Mouse (Mus musculus): ENCODE measurements around the gene Tcf25.
"Not testable (repeated sequence)": the region's sequence is repeated elsewhere in the genome, so short reads cannot be mapped to it uniquely, and the experiment has no call there.

The Tcf25 gene

DNA sequence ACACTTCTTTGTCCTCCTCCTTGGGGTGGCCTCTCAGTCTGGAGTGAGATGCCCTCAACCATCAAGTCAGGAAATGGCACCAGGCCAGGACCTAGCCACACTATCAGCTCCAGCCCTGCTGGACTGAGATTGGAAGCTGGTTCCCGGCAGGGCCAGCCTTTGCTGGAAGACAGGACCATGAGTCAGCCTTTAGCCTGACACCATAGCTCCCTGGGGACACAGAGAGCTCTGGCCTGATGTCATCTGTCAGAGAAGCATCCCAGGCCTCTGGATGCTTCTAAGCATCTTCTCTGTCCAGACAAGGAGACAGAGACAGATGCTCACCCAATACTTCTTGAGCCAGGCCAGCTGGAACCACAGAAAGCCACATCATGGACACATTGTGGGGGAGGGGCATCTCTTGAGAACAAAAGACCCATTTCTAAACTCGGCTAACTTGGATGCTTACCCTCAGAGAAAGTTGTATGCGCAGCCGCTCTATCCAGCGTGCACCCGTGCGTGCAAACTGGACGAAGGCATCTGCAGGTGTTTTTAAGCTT lies 36.6 kb downstream of the Tcf25 start:
- DNase-seq (ENCODE audit: low read depth, low spot score), result no peak

DNA sequence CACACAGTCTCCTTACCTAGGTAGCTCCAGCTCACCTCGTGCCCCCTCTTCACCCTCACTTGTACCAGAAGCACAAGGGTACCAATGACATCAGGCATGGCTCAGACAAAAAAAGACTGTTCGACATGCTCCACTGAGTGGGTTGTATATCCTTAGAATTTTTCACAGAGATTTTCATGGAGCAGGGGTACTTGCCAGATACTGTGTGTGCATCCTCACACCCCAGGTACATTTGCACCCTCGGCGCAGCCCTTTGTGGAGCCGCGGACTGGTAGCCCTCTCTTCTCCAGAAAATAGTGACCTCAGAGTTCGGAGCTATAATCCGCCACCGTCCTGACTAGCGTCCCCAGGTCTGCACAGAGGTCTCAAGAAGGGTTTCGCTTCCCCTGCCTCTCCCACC lies 37.2 kb downstream of the Tcf25 start:
- no peak for DNase-seq (ENCODE audit: low read depth, low spot score)

GRCm38 (mm10) chr8:123411246-123411645 lies 37.7 kb downstream of the Tcf25 start, which contains the start of gene Tubb3:
Gene Tubb3, plus strand, starts transcription at chr8:123411424.
- peak; percentile 78 for DNase-seq (ENCODE audit: low read depth, low spot score)

- DNase-seq (ENCODE audit: low read depth, low spot score), result no peak
Measured at GRCm38 (mm10) chr8:123411781-123412327, 38.3 kb downstream of the Tcf25 start.

- DNase-seq (ENCODE audit: low read depth, low spot score), result no peak
Measured at GRCm38 (mm10) chr8:123412560-123413170, 39.1 kb downstream of the Tcf25 start.

DNA sequence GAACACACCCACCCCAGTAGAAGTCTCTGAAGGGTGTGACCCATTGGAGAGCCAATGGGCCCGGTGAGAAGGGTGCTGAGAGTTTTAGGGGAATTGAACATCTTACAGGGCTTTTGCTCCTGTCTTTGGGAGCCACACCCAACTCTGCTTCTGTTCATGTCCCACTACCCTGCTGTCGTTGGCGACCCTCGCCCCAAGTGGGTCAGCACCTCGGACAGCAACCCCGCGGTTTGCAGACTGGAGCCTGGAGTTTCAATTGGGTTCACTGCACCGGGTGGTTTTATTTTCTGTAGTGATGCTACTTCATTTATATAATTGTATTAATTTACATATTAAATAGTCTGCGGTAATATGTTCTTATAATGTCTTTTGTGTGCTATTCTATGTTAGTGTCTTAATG lies 40.7 kb downstream of the Tcf25 start:
- DNase-seq (ENCODE audit: low read depth, low spot score), result no peak

GRCm38 (mm10) chr8:123414997-123415696 lies 41.6 kb downstream of the Tcf25 start:
- not testable (repeated sequence) for DNase-seq (ENCODE audit: low read depth, low spot score)

- DNase-seq (ENCODE audit: low read depth, low spot score), result no peak
Measured at GRCm38 (mm10) chr8:123415967-123416943, 42.7 kb downstream of the Tcf25 start.

DNA sequence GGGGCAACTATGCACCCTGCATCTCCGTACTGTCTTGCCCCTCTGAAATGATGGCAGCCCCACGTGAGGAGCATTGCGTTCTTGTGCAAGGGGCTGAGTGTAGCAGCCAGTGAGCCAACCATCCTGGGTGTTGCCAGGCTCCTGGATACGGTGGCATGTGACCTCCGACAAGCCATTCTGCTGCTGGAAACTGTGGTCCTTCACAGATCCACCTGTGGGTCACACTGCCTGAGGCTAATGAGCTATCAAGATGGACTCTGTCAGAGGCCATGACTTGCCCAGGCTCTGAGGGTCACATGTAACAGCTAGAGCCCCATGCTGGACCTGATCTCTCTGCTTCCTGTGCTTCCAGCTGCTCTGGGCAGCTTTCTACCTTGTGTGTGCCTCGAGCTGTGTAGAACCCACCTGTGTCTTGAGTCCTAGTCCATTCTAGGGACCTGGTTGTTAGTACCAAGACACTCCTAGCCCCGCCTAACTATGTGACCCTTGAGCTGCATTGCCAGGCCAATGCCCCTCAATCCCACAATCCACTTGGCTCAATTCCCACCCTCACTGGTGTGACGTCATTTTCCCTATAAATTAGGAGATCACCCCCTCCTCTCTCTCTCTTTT lies 43.5 kb downstream of the Tcf25 start:
- DNase-seq (ENCODE audit: low read depth, low spot score), result no peak

GRCm38 (mm10) chr8:123419711-123420110 lies 46.2 kb downstream of the Tcf25 start:
- DNase-seq (ENCODE audit: low read depth, low spot score), result no peak

GRCm38 (mm10) chr8:123420525-123421281 lies 47.1 kb downstream of the Tcf25 start:
- no peak for DNase-seq (ENCODE audit: low read depth, low spot score)

GRCm38 (mm10) chr8:123421325-123421724 lies 47.8 kb downstream of the Tcf25 start:
- no peak for DNase-seq (ENCODE audit: low read depth, low spot score)

DNA sequence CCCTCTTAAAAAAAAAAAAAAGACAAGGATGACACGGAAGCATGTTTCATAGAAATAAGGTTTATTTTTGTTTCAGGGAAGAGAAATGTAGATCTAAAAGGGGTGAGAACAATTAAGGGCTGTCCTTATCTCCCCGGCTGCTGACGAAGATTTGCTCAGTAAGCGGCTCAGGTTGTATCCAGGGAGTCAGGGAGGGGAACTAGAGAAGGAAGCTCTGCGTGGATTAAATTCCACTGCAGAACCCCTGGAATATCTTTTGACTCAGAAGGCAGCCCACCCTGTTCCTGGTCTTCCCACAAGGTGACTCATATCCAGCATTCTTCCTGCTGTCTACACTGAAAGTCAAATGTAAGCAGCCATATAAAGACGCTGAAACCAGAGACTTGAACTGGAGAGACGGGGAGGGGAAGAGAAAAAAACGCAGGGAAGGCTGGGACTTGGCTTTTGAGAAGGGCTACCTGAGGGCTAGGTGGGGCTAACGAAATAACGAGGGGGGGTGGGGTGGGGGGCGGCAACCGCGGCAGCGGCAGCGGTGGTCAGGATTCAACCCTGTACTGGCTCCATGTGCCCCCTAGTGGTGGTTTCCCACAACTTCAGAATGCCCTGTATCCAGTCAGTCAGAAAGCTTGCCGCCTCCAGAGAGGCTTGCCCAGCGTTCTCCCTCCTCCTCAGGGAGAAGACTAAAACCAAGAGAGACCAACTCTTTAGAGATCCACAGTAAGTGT lies 48.7 kb downstream of the Tcf25 start:
- DNase-seq (ENCODE audit: low read depth, low spot score), result peak; percentile 59

- DNase-seq (ENCODE audit: low read depth, low spot score), result no peak
Measured at GRCm38 (mm10) chr8:123422781-123423159, 49.2 kb downstream of the Tcf25 start.

DNA sequence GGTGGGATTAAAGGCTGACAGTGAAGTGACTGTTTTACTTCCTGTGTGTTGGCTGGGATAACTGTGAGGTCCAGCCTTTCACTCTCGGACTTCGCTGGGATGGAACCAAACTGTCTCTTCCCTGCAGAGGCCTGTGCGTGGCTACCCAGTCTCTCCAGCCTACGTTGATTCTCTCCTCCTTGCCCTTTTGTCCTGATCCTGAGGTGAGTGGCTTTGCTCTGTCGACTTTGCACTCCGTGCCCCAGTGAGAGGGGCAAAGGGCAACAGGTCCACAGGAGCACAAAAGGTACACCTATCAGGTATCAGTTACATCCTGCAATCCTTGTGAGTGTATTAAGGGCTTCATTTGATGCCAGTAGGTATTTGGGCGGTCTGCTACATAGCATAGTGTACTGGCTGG lies 49.9 kb downstream of the Tcf25 start, which contains the start of gene Def8:
Gene Def8, plus strand, starts transcription at position 87 of the 400 bp plus-strand sequence.
- no peak for DNase-seq (ENCODE audit: low read depth, low spot score)

DNA sequence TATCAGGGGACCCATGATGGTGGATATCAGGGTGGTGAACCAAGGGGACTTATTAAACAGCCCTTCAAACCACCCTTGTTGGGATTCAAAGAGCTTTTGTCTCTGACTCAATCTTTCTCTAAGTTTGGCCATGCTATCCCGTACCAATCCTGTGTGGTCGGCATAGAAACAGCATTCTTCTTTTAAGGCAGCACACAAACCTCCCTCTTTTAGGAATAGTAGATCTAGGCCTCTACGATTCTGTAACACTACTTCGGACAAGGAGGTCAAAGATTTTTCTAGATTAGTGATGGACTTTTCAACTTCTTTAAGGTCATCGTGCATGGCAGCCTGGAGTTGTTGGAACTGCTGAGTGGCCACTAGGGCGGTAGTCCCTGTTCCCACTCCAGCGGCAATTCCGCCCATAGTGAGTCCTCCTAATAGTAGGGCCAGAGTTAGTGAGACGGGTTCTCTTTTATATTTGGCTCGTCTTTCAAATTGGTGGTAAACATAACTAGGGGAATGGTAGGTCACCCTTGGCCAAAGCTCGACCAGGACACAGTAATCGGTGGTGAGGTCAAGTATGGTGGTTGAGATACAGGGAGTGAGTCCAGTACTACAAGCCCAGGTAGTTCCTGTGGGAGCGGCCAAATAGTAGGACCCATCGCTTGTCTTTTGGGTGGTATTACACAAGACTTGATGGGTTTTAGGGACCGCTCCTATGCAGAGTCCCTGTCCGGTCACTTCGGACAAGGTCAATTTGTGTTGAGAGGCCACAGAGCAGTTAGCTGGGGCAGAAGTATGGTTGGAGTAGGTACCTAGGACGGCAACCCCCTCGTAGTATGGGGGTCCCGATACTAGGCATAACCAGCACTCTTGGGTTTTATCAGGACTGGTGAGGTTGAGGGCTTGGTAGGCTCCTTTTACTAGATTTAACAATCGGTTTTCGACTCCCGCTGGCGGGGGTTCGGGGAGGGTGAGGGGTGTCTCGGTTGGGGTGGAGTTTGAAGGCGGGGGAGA lies 53.3 kb downstream of the Tcf25 start:
- DNase-seq (ENCODE audit: low read depth, low spot score), result no peak

DNA sequence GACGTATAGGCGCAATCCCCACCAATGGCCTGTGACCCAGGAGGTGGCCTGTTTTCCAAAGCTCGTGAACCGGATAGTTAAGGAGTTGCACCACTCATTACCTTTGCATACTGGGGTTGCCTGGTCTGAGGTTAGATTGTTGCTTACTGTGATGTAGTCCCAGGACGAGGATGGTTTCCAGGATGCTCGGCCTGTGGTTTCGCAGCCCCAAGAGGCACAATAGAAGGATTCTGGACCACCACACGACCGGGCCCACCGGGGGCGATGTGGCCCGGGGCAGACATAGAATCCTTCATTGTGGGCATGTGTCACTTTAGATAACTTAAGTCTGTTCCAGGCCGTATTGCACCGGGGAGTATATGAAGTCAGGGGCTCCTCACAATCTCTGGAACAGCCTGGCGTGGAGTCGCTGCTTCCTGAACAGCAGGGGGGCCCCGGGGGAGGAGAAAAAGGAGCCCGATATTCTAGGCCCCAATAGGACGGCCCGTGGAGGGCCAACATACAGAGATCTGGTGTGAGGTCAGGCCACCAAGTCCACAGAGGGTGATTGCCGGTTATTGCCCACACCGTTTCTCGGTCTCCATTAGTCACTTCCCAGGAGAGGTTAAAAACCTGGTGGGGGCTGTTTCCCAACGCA lies 54.2 kb downstream of the Tcf25 start:
- DNase-seq (ENCODE audit: low read depth, low spot score), result no peak

DNA sequence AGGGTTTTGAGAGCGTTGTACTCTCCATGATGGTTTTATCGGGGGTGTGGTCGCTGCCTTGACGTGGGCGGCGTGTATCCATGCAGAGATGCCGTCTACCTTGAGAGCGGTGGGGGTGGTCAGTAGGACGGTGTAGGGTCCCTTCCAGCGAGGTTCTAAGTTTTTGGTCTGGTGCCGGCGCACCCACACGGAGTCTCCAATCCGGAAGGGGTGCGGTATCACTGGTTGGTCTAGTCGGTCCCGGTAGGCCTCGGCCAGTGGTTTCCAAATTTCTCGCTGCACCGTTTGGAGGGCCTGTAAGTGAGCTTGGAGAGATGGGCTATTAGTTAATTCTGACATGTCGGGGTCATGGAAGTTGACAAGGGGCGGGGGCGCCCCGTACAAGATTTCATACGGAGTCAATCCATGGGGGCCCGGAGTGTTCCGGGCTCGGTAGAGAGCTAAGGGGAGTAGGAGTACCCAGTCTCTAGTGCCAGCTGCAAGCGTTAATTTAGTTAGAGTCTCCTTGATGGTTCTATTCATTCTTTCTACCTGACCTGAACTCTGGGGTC lies 54.9 kb downstream of the Tcf25 start:
- no peak for DNase-seq (ENCODE audit: low read depth, low spot score)

Data from retina, postnatal 7 days (tissue).